Mouse (Mus musculus): ENCODE results near the gene Vmn1r202.
"Not testable (repeated sequence)": the region's sequence is repeated elsewhere in the genome, so short reads cannot be mapped to it uniquely, and the experiment has no call there.

The Vmn1r202 gene

GRCm38 (mm10) chr13:22505281-22505680 is at the start of gene Vmn1r202:
Gene Vmn1r202, minus strand, starts transcription at chr13:22505381.
- no peak for DNase-seq (ENCODE audit: low read depth, low spot score)
- no peaks in the 10 kb centered on the region for H3K36me3 ChIP-seq (ENCODE audit: control insufficient read depth, insufficient read depth, low read length, poor library complexity, severe bottlenecking)
- no peaks in the 10 kb centered on the region for H3K27me3 ChIP-seq (ENCODE audit: control insufficient read depth, insufficient read depth, low read length, poor library complexity, severe bottlenecking)

- not testable (repeated sequence) for H3K36me3 ChIP-seq (ENCODE audit: control insufficient read depth, insufficient read depth, low read length, poor library complexity, severe bottlenecking); DNase-seq (ENCODE audit: low read depth, low spot score); H3K27me3 ChIP-seq (ENCODE audit: control insufficient read depth, insufficient read depth, low read length, poor library complexity, severe bottlenecking)
Measured at GRCm38 (mm10) chr13:22552898-22553297, 47.7 kb upstream of the Vmn1r202 start, which contains the start of gene Vmn1r204. Gene Vmn1r204, plus strand, starts transcription at chr13:22553198.

- Histone ChIP-seq H3K36me3 (ENCODE audit: control insufficient read depth, insufficient read depth, low read length, poor library complexity, severe bottlenecking) (no peaks in the 10 kb centered on the region), H3K27me3 (ENCODE audit: control insufficient read depth, insufficient read depth, low read length, poor library complexity, severe bottlenecking) (no peaks in the 10 kb centered on the region)
- DNase-seq (ENCODE audit: low read depth, low spot score) = no peak
Measured at GRCm38 (mm10) chr13:22517814-22518213, 12.6 kb upstream of the Vmn1r202 start, which contains the start of gene Vmn1r203. Gene Vmn1r203, plus strand, starts transcription at chr13:22518114.

GRCm38 (mm10) chr13:22502431-22502830 is 2.8 kb downstream of the Vmn1r202 start:
- Histone ChIP-seq H3K27me3 (ENCODE audit: control insufficient read depth, insufficient read depth, low read length, poor library complexity, severe bottlenecking) (no peaks in the 10 kb centered on the region), H3K36me3 (ENCODE audit: control insufficient read depth, insufficient read depth, low read length, poor library complexity, severe bottlenecking) (no peaks in the 10 kb centered on the region)
- no peak for DNase-seq (ENCODE audit: low read depth, low spot score)

- Histone ChIP-seq H3K27me3 (ENCODE audit: control insufficient read depth, insufficient read depth, low read length, poor library complexity, severe bottlenecking) (no peaks in the 10 kb centered on the region), H3K36me3 (ENCODE audit: control insufficient read depth, insufficient read depth, low read length, poor library complexity, severe bottlenecking) (no peaks in the 10 kb centered on the region)
- DNase-seq (ENCODE audit: low read depth, low spot score) = no peak
Measured at GRCm38 (mm10) chr13:22471623-22472022, 33.6 kb downstream of the Vmn1r202 start, which contains the start of gene Vmn1r201. Gene Vmn1r201, plus strand, starts transcription at chr13:22471923.

- DNase-seq (ENCODE audit: low read depth, low spot score) = no peak
- Histone ChIP-seq H3K36me3 (ENCODE audit: control insufficient read depth, insufficient read depth, low read length, poor library complexity, severe bottlenecking) (no peaks in the 10 kb centered on the region), H3K27me3 (ENCODE audit: control insufficient read depth, insufficient read depth, low read length, poor library complexity, severe bottlenecking) (no peaks in the 10 kb centered on the region)
Measured at GRCm38 (mm10) chr13:22455145-22455544, 50.0 kb downstream of the Vmn1r202 start.

Data from splenic B cell, adult 2 months (primary cell).